Mouse (Mus musculus) frontal cortex, adult 2 months (tissue): ENCODE results near the gene Nktr. TPM values are rescaled to one million over a fixed set of nuclear protein-coding genes. Genes with fewer than 3 reads are reported as not detected.

Experiments
- DNase-seq, 2 experiments: peaks; one replicate each; pipeline ENCODE4 v3.0.0; 2022; ENCODE audit warnings: low spot score in 1 of 2; ENCODE audit errors: extremely low spot score in 1 of 2
- polyA plus RNA-seq: library from polyadenylated mRNA; depleted of rRNA; stranded (reverse); fragments of >200 nt; gene quantifications from 2 replicates; pipeline ENCODE4 v1.2.3, GENCODE M21; 2012

The Nktr gene
- polyA plus RNA-seq, 1 experiment: 161 TPM

DNA sequence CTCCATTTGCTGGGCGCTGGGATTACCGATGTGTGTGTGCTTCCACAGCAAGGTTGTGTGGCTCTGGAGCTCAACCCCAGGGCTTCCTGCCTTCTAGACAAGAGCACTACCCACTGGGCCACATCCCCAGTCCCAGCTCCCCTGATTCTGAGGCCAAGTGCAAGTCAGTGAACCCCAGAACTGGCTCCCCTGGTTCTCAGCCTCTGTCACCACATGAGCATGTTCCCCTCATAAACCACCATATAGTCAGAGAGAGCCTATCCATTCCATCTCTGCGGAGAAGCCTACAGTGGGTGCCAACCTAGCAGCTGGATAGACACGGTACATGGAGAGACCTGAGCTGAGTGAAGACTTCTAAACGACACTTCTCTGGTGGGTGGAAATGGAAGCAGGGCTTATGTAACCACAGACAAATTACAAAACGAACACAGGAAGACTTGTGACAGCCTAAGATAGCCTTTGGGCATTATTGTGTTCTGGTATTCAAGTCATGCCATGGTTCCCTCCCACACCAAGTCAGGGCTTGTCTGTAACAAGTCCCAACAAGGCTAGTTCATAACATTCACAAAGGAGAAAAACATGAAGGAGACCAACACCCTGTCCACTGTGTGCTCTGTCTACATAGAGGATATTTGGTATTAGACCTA is 12.8 kb upstream of the Nktr start:
- DNase-seq: no peak

GRCm38 (mm10) chr9:121707801-121708200 is 11.2 kb upstream of the Nktr start:
- no peak for DNase-seq

GRCm38 (mm10) chr9:121708506-121709486 is 10.2 kb upstream of the Nktr start:
- DNase-seq: no peak

DNA sequence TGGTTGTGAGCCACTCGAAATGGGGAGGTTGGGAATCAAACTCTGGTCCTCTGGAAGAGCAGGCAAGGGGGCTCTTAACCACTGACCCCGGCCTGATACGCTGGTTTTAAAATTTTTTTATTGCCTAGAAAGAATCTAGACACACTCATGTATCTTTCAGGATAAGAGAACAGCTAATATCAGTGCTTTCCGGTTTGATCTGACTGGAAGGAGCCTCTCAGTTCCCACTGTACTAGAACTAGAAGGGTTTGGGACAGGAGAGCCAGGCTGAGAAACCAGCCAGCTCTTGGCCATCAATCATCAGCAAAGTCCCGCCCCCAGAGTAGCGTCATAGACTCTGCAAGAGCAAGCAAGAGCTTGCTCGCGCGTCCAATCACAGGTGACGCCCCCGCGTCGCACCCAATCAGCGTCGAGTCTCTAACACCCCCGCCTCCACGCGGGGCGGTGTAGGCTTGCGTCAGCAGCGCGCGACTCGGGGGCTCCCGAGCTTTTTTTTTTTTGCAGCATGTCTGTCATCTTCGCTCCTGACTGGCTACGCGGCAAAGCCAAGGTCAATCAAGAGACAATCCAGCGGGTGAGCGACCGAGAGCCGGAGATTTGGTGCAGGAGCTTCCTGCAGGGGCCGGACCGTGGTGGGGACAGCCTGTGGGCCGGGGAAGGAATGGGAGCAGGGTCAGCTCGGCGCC is 8.9 kb upstream of the Nktr start, which contains the start of gene Ss18l2:
Gene Ss18l2 (plus strand): TSS at position 432 of the 686 bp plus-strand sequence.
- peak; percentile 97 to 99 for DNase-seq

GRCm38 (mm10) chr9:121710584-121710975 is 8.4 kb upstream of the Nktr start:
- DNase-seq: peak in 1 of 2 experiments; percentile 38

DNA sequence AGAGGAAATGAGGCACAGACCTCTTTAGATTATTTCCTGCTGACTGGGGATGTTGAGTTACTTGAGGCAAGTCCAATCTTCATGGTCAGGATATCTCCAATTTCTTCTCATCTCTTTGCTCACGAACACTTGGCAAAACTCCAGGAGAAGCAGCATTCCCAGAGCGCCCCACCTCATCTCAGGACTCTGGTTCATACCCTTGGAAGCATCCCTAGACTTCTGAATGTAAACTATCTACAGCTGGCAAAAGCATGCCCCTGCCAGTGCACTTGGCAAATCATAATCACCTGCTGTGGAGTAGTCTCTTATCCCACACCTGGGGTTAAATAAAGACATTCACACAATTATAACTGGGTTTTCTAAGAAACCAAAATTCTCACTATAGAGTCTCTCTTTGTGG is 1.9 kb upstream of the Nktr start:
- DNase-seq: no peak

GRCm38 (mm10) chr9:121718070-121718705 is 781 bp upstream of the Nktr start:
- DNase-seq: no peak

DNA sequence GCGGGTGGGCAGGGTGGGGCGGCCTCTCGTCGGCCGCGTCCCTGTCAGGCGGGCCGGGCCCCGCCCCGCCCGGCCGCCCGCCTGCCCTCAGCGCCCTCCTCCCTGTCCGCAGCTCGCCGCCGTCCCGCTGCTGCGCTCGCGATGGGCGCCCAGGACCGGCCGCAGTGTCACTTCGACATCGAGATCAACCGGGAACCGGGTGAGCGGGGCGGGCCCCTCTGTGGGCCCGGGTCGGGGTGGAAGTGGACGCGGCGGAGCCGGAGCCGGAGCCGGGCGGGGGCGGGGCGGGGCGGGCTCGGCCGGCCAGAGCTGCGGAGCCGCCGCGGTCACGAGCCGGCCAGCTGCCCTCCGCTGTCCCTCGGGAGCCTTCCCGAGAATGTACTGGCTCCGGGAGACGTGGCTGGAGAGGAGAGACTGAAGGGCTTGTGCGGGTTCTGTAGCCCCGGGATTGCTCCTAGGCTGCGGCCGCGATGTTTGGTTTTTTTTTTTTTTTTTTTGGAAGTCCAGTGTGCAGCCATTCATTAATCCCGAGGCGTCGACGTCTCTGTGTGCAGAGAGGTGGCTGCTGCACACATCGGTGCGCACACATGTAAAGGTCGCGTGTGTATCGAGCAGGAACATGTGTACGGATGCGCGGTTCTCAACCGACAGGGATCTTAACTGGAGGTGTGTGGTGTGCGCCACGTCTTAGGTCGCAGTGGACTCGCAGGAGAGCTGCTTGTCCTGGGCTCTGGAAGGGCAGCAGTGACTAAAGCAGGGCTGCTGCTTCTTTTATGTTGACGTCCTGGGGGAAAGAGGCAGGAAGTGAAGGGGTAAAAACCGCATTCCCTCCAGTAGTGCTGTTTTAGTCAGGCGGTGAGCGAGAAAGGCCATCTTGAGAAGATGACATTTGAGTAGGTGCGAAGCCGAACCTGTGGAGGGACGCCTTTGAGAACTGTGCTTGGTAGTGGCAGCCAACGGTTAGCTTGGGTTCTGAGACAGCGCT is 670 bp downstream of the Nktr start:
- DNase-seq: no peak

DNA sequence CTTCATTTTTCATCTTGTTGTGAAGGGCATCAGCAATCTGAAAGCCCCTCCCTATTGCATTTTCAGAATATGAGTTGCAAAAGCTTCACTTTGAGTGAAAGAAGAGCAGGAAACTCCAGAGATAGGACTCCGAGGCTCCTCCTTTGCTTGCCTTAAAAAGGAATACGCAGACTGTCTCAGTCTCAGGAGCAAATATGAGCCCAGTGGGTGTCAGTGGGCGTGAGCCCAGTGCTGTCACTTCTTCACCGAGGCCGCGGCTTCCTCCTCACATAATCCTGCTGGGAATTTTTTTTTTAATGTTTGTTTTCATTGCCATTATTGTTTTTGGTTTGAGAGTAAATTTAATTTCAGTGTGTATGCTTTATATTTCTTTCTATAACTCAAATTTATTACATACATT is 21.5 kb downstream of the Nktr start:
- peak in 1 of 2 experiments; percentile 31 for DNase-seq

DNA sequence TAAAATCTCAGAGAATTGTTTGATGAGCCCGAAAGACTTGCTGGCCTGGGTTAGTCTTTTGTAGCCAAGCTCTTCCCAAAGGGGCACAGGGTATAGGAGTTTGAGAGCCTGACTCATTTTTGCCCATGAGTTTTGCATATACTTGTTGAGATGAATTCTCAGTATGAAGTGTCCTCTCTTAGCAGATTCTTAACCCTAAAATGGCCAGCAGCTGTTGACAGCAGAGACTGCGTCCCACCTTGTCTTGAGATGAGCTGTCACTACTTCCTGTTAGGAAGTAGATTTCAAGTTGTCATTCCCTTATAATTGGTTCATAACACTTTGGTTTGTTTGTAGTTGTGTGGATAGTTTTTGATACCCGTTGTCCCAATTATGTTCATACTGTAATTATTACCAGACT is 22.2 kb downstream of the Nktr start:
- DNase-seq: no peak

DNA sequence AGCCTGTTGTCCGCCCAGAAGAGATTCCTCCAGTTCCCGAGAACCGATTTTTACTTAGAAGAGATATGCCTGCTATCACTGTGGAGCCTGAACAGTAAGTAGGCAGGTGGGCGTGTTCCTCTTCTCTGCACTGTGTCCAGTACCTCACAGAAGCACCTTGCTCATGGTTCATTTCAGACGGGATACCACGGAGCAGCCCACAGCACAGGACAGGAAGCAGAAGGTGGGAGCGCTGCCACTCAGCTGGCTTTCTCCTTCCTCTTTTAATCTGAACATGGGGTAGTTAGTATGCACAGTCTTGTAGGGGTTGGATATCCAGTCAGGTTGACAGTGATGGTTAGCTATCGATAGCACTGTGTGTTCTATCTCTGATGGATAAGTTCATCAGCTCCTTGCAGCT is 25.1 kb downstream of the Nktr start:
- DNase-seq: no peak

GRCm38 (mm10) chr9:121752774-121753173 is 33.8 kb downstream of the Nktr start:
- peak in 1 of 2 experiments; percentile 62 for DNase-seq

- no peak for DNase-seq
Observed at GRCm38 (mm10) chr9:121754624-121755023, 35.7 kb downstream of the Nktr start.

- no peak for DNase-seq
Observed at GRCm38 (mm10) chr9:121756785-121757184, 37.8 kb downstream of the Nktr start.

DNA sequence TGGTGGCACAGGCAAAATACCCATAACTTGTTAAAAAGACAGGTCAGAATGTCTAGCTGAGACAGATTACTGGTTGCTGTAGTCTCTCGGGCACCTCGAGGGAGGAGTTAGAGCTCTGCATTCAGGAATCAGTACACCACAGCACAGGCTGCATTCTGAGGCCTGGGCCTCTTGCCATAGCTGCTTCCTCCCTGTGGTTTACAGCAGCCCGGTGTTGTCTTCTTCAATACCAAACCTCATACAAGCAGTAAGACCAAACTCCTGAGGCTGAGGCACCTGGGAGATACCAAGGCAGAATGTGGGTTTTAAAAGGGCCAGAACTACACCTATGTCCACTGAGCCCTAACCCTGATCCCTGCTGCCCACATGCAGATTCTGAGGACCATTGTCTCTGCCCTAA is 38.5 kb downstream of the Nktr start:
- no peak for DNase-seq

DNA sequence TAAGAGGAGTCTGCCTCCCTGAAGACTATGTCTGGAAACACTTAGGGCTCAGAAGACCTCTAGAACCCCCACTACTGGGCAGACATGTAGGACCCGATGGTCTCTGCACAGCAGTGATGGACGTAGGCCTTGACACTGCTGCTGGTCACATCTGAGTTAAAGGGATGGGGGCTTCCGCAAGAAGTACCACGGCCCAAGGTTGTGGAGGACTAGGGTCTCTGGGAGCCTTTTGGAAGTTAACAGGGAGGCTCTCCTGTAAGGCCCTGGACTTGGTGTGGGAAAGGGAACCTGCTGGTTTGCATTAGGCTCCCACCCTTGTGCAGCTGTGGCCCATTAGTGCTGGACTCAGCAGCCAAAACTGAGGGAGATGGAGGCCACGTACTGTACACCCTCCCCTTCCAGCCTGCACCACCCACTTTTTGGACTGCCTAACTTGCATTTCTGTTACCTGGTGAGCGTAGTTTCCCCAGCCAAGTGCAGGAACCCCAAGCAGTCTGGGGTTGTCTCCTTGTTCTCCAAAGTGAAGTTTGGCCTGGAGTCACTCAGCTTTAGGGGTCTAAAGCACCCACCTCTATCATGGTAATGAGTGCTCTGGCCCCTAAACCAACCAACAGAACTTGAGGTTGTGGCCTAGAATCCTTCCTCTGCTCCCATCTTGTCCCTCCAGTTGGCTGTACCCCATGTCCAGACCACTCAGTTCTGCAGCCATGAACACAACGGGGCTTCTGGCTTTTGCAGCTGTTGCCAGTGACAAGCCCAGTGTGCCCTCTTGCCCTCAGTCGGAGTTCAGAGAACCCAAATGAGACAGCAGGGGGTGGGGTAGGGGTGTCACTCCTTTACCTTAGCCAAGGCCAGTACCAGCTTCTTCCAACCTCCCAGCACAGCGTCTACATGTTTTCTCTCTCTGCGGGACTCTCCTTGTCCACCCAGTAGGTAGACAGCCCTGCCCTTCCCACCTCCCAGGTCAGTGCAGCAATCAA is 39.2 kb downstream of the Nktr start:
- no peak for DNase-seq

DNA sequence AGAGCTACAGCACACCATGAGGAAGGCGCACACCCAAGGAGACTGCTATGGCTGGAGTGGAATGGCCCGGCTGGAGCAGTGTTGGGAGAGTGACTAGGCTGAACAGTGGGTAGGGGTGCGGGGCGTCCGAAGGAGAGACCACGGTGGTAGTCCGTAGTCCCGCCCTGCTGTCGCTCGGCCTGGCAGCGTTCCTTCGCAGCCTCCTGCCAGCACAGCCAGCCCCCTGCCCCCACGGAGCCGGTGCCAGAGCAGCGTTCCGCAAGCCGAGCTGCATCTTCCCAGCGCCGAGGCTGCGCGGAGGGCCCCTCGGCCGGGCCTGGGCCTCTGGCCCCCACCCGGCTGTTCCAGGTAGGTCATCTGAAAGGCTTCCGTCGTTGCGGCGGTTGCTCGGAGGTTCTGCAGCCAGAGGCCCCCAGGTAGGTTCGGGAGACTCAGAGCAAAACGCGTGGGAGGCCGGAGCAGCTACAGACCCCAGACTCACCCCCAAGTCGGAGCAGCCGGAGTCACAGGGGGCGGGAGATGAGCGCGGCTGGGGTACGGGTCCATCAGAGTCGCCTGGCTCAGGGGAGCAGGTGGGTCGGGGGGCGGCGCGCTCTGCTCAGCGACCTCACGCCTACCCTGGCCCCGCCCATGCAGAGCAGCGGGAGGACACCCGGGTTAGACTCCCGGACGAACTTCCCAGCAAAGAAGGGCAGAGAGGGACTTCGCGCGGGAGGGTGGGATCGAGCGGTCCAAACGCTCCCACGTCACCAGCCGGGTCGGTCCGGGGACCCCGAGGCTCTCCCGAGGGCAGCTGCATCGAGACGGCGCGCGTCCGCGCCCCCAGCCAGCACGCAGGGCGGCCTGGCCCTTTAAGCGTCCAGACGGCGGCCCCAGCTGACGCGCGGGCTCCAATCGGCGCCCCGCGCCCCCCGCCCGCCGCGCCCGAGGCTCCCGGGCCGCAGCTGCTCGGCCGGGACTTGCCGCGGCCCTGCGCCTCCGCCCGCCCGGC is 40.4 kb downstream of the Nktr start, which contains the start of gene Zfp651:
Gene Zfp651 (plus strand): TSS at position 240 of the 991 bp plus-strand sequence.
- peak in 1 of 2 experiments; percentile 70 for DNase-seq
